Mouse (Mus musculus): ENCODE data around the gene Fam25c.

DNA sequence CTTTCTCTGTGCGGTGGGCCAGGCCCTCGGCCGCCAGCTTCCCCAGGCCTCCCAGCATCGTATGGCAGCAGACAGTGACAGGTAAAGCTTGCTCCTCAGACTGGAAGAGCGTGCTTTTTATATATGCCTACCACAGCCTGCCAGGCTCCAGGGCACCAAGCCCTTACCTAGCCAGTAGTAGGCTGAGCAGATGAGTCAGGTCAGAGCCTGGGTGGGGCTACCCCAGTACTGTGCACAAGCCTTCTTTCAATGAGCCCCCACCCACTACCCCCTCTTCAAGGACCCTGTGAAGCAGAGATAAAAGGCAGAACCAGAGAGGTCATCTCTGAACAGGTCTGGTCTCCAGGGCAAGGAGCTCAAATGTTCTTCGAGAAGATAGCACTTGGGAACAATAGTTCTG is at the start of gene Fam25c:
- TF ChIP-seq CTCF (IDR thresholded peaks at IDR 0.05; ENCODE audit: insufficient read depth, low read length): no peak
- TF ChIP-seq POLR2A (IDR thresholded peaks at IDR 0.05; ENCODE audit: borderline replicate concordance, extremely low read depth, low read depth, low read length): no peak

All from lung, adult 2 months (tissue).